11 mouse cellular contexts compared by ENCODE assay signal in genomic region chr5:24600236-24600635, GRCm38 (mm10). TPM values are rescaled to one million over a fixed set of nuclear protein-coding genes. Genes with fewer than 3 reads are reported as not detected.
A peak's percentile ranks its signal among the peaks of the same experiment; 100 is the strongest.
DNase-seq lines count a peak whose midpoint lies in the region; ATAC-seq lines count a peak whose summit lies in the region.
"Had no signal": no experiment of that assay in that cellular context is flagged by ENCODE, and none has a peak within 500 bp of the region (broad histone marks: within the 10 kb centered on the region; RNA-seq: fewer than 3 reads in every experiment).

No protein-coding gene starts in this region.

- peak overlapping the region; percentile 81 for H3K4me2 ChIP-seq in heart, embryonic 12.5 days
- 0 out of 2 replicates have a peak overlapping the region, but pooled peaks have one; percentile 85 for H3K4me2 ChIP-seq in embryonic facial prominence, embryonic 11.5 days (ENCODE audit: low read depth, low read length)
- H3K4me2 ChIP-seq in midbrain, embryonic 12.5 days (replicated peaks) = peak overlapping the region; percentile 72

- DNase-seq in heart, postnatal 14 days = no peak
- DNase-seq in embryonic facial prominence, embryonic 11.5 days (ENCODE audit: low spot score) = no peak
- DNase-seq in gastrocnemius, postnatal 25 days = peak; percentile 80
- DNase-seq in left cerebral cortex, postnatal 25 days (ENCODE audit: low spot score in 2 of 2) = no peak
- DNase-seq in thymus, postnatal 10 days (ENCODE audit: low spot score in 2 of 2) = no peak
- DNase-seq: cerebellum, postnatal 36 days; layer of hippocampus, postnatal 36 days had no signal

- WGBS in heart, embryonic 12.5 days = 50% methylated on average over 2 of the region's 2 CpGs
- WGBS in embryonic facial prominence, embryonic 11.5 days = 51% methylated on average over 2 of the region's 2 CpGs
- WGBS in midbrain, embryonic 12.5 days = 53% methylated on average over 2 of the region's 2 CpGs

- peaks cover 16% of the 10 kb centered on the region for H3K36me3 ChIP-seq in heart, embryonic 12.5 days
- no peaks in the 10 kb centered on the region for H3K36me3 ChIP-seq in embryonic facial prominence, embryonic 11.5 days (replicated peaks; ENCODE audit: control insufficient read depth, insufficient read depth, low read depth, low read length)
- peaks cover 5% of the 10 kb centered on the region for H3K36me3 ChIP-seq in midbrain, embryonic 12.5 days

- peaks cover 66% of the 10 kb centered on the region for H3K4me1 ChIP-seq in heart, embryonic 12.5 days (replicated peaks)
- peaks cover 16% of the 10 kb centered on the region for H3K4me1 ChIP-seq in embryonic facial prominence, embryonic 11.5 days (ENCODE audit: control insufficient read depth, insufficient read depth, low read length)
- H3K4me1 ChIP-seq in midbrain, embryonic 12.5 days = peaks cover 83% of the 10 kb centered on the region

- no peaks in the 10 kb centered on the region for H3K9me3 ChIP-seq in heart, embryonic 12.5 days (replicated peaks)
- H3K9me3 ChIP-seq in embryonic facial prominence, embryonic 11.5 days (replicated peaks; ENCODE audit: control insufficient read depth, low read length) = no peaks in the 10 kb centered on the region
- H3K9me3 ChIP-seq in midbrain, embryonic 12.5 days = no peaks in the 10 kb centered on the region

- H3K9ac ChIP-seq in heart, embryonic 12.5 days = peak overlapping the region; percentile 92
- no peak overlapping the region for H3K9ac ChIP-seq in embryonic facial prominence, embryonic 11.5 days (replicated peaks; ENCODE audit: low read length)
- peak overlapping the region; percentile 86; the same call in 1 of the 2 replicates for H3K9ac ChIP-seq in midbrain, embryonic 12.5 days (replicated peaks)

- peak overlapping the region; percentile 76 for H3K4me3 ChIP-seq in heart, embryonic 12.5 days
- no peak overlapping the region for H3K4me3 ChIP-seq in embryonic facial prominence, embryonic 11.5 days (ENCODE audit: low read depth, low read length)
- H3K4me3 ChIP-seq in midbrain, embryonic 12.5 days = peak overlapping the region; percentile 64

- ATAC-seq in heart, embryonic 12.5 days (ENCODE audit: insufficient number of reproducible peaks, low FRiP score) = no peak
- no peak for ATAC-seq in embryonic facial prominence, embryonic 11.5 days (replicated peaks; ENCODE audit: insufficient number of reproducible peaks, low FRiP score, low TSS enrichment, low read depth)
- no peak for ATAC-seq in midbrain, embryonic 12.5 days (ENCODE audit: low FRiP score, low read depth)
- ATAC-seq in frontal cortex, adult (ENCODE audit: low TSS enrichment) = no peak

- H3K27me3 ChIP-seq in heart, embryonic 12.5 days (replicated peaks) = no peaks in the 10 kb centered on the region
- H3K27me3 ChIP-seq in embryonic facial prominence, embryonic 11.5 days (ENCODE audit: control insufficient read depth, insufficient read depth, low read length) = peaks cover 5% of the 10 kb centered on the region
- 0 out of 2 replicates have a peak, but pooled peaks cover 4% of the 10 kb centered on the region for H3K27me3 ChIP-seq in midbrain, embryonic 12.5 days

- H3K27ac ChIP-seq in heart, embryonic 12.5 days (ENCODE audit: poor library complexity, severe bottlenecking) = peak overlapping the region; percentile 99
- H3K27ac ChIP-seq in embryonic facial prominence, embryonic 11.5 days (replicated peaks; ENCODE audit: low read depth, low read length) = no peak overlapping the region
- no peak overlapping the region for H3K27ac ChIP-seq in midbrain, embryonic 12.5 days (replicated peaks)

- intact Hi-C loops in heart, postnatal 14 days (cut with DNase I) = no loop called here
- intact Hi-C loops in left cerebral cortex, postnatal 25 days (cut with DNase I) = no loop called here

RNA-seq across cellular contexts. Expression of gene Chpf2, which starts 13.7 kb away (rescaled TPM):
- 20.1 and 22.8 TPM in 2 replicates for polyA plus RNA-seq in heart, embryonic 12.5 days (2016; fragmentation: Nextera tagmentation; extraction: Ambion mirVana)
- total RNA-seq in heart, postnatal 14 days (2021) = 10 to 100 TPM; 12.4 to 14.3 TPM
- polyA plus RNA-seq in embryonic facial prominence, embryonic 11.5 days (2014; fragmentation: Nextera tagmentation; extraction: Ambion mirVana) = 6.4 and 7.1 TPM in 2 replicates
- total RNA-seq in gastrocnemius, postnatal 25 days (2021) = 1 to 10 TPM; 8.0 to 10.0 TPM
- 18.3 and 22.1 TPM in 2 replicates for polyA plus RNA-seq in midbrain, embryonic 12.5 days (2016; fragmentation: Nextera tagmentation; extraction: Ambion mirVana)
- total RNA-seq in left cerebral cortex, postnatal 25 days (2021) = 10 to 100 TPM; 68.8 to 77.3 TPM

RNA-seq across cellular contexts. Expression of gene Abcf2, which starts 23.0 kb away (rescaled TPM):
- 79.0 and 80.6 TPM in 2 replicates for polyA plus RNA-seq in heart, embryonic 12.5 days (2016; fragmentation: Nextera tagmentation; extraction: Ambion mirVana)
- total RNA-seq in heart, postnatal 14 days (2021) = 10 to 100 TPM; 44.0 to 45.7 TPM
- polyA plus RNA-seq in embryonic facial prominence, embryonic 11.5 days (2014; fragmentation: Nextera tagmentation; extraction: Ambion mirVana) = 148 and 159 TPM in 2 replicates
- 10 to 100 TPM; 88.0 to 97.0 TPM for total RNA-seq in gastrocnemius, postnatal 25 days (2021)
- polyA plus RNA-seq in midbrain, embryonic 12.5 days (2016; fragmentation: Nextera tagmentation; extraction: Ambion mirVana) = 126 TPM in 2 replicates
- total RNA-seq in left cerebral cortex, postnatal 25 days (2021) = 10 to 100 TPM; 80.6 to 81.4 TPM

RNA-seq across cellular contexts. Expression of gene Smarcd3, which starts 24.0 kb away (rescaled TPM):
- 86.4 and 90.3 TPM in 2 replicates for polyA plus RNA-seq in heart, embryonic 12.5 days (2016; fragmentation: Nextera tagmentation; extraction: Ambion mirVana)
- total RNA-seq in heart, postnatal 14 days (2021) = 10 to 100 TPM; 59.2 to 60.7 TPM
- 46.2 and 47.1 TPM in 2 replicates for polyA plus RNA-seq in embryonic facial prominence, embryonic 11.5 days (2014; fragmentation: Nextera tagmentation; extraction: Ambion mirVana)
- 100 to 1,000 TPM; 125 to 163 TPM for total RNA-seq in gastrocnemius, postnatal 25 days (2021)
- polyA plus RNA-seq in midbrain, embryonic 12.5 days (2016; fragmentation: Nextera tagmentation; extraction: Ambion mirVana) = 108 and 120 TPM in 2 replicates
- 100 to 1,000 TPM in 1 of 2 experiments, 10 to 100 TPM in 1; 93.4 to 105 TPM for total RNA-seq in left cerebral cortex, postnatal 25 days (2021)

RNA-seq across cellular contexts. Expression of gene 4931409K22Rik, which starts 43.6 kb away (rescaled TPM):
- not detected in 2 replicates for polyA plus RNA-seq in heart, embryonic 12.5 days (2016; fragmentation: Nextera tagmentation; extraction: Ambion mirVana)
- not detected for total RNA-seq in heart, postnatal 14 days (2021)
- polyA plus RNA-seq in embryonic facial prominence, embryonic 11.5 days (2014; fragmentation: Nextera tagmentation; extraction: Ambion mirVana) = not detected in 2 replicates
- total RNA-seq in gastrocnemius, postnatal 25 days (2021) = not detected
- 0.06 and 0.09 TPM in 2 replicates for polyA plus RNA-seq in midbrain, embryonic 12.5 days (2016; fragmentation: Nextera tagmentation; extraction: Ambion mirVana)
- not detected for total RNA-seq in left cerebral cortex, postnatal 25 days (2021)
- total RNA-seq: layer of hippocampus, postnatal 36 days had no signal
- polyA plus RNA-seq: spleen, adult 2 months had no signal

RNA-seq across cellular contexts. Expression of gene Asb10, which starts 59.5 kb away (rescaled TPM):
- polyA plus RNA-seq in heart, embryonic 12.5 days (2016; fragmentation: Nextera tagmentation; extraction: Ambion mirVana) = 3.7 and 4.7 TPM in 2 replicates
- total RNA-seq in heart, postnatal 14 days (2021) = 10 to 100 TPM; 70.2 to 72.5 TPM
- polyA plus RNA-seq in embryonic facial prominence, embryonic 11.5 days (2014; fragmentation: Nextera tagmentation; extraction: Ambion mirVana) = 0.24 and 0.36 TPM in 2 replicates
- 10 to 100 TPM; 33.2 to 66.7 TPM for total RNA-seq in gastrocnemius, postnatal 25 days (2021)
- polyA plus RNA-seq in midbrain, embryonic 12.5 days (2016; fragmentation: Nextera tagmentation; extraction: Ambion mirVana) = 0.16 and 0.19 TPM in 2 replicates
- not detected for total RNA-seq in left cerebral cortex, postnatal 25 days (2021)

Comparison
In these comparisons a context has a peak if more than half of its experiments do, and no peak if none do; other contexts are left out.
1. RNA of gene Chpf2, which starts 13.7 kb away (total RNA-seq): 68.8 to 77.3 TPM in left cerebral cortex, postnatal 25 days; 12.4 to 14.3 TPM in heart, postnatal 14 days and 8.0 to 10.0 TPM in gastrocnemius, postnatal 25 days; every median in the first group is over 4 times any median in the second.
2. Peak in every context shown above with its lines, with median percentiles within 50 percentile points of each other: H3K4me2 ChIP-seq.